20 mouse cellular contexts compared by ENCODE assay signal in genomic region chr10:84111502-84111901, GRCm38 (mm10).
DNase-seq lines count a peak whose midpoint lies in the region; ATAC-seq and TF ChIP-seq lines count a peak whose summit lies in the region.
"Had no signal": no experiment of that assay in that cellular context is flagged by ENCODE, and none has a peak within 500 bp of the region (broad histone marks: within the 10 kb centered on the region; RNA-seq: fewer than 3 reads in every experiment).

No protein-coding gene starts in this region.

- no peaks in the 10 kb centered on the region for H3K27me3 ChIP-seq in embryonic facial prominence, embryonic 12.5 days
- no peaks in the 10 kb centered on the region for H3K27me3 ChIP-seq in embryonic facial prominence, embryonic 10.5 days (replicated peaks; ENCODE audit: low read depth, poor library complexity, severe bottlenecking)
- H3K27me3 ChIP-seq in liver, postnatal 0 days (ENCODE audit: insufficient read depth, low read length), result no peaks in the 10 kb centered on the region
- no peaks in the 10 kb centered on the region for H3K27me3 ChIP-seq in liver, embryonic 12.5 days (replicated peaks)
- H3K27me3 ChIP-seq: embryonic facial prominence, embryonic 13.5 days; heart, embryonic 12.5 days; liver, embryonic 13.5 days; megakaryocyte, embryonic 14.5 days had no signal

- TF ChIP-seq CTCF in liver, postnatal 0 days (IDR thresholded peaks at IDR 0.05; ENCODE audit: low read depth), result no peak

- peak; percentile 28; the same call in 1 of the 2 replicates for ATAC-seq in embryonic facial prominence, embryonic 12.5 days (ENCODE audit: insufficient number of reproducible peaks, insufficient read depth, low FRiP score, low TSS enrichment)
- ATAC-seq in liver, postnatal 0 days, result peak; percentile 69
- no peak for ATAC-seq in liver, embryonic 12.5 days
- ATAC-seq: activated CD4-positive, CD25-positive, alpha-beta regulatory T cell, adult 4 months had no signal

- no peaks in the 10 kb centered on the region for H3K4me1 ChIP-seq in embryonic facial prominence, embryonic 12.5 days
- H3K4me1 ChIP-seq in embryonic facial prominence, embryonic 10.5 days, result peaks cover 23% of the 10 kb centered on the region
- H3K4me1 ChIP-seq in liver, postnatal 0 days (ENCODE audit: insufficient read depth), result peaks cover 5% of the 10 kb centered on the region; the same call in 1 of the 2 replicates
- H3K4me1 ChIP-seq in liver, embryonic 12.5 days, result no peaks in the 10 kb centered on the region
- H3K4me1 ChIP-seq: embryonic facial prominence, embryonic 13.5 days; heart, embryonic 12.5 days; liver, embryonic 13.5 days; megakaryocyte, embryonic 14.5 days had no signal

- no peak overlapping the region for H3K27ac ChIP-seq in embryonic facial prominence, embryonic 12.5 days
- no peak overlapping the region; the same call in 1 of the 2 replicates for H3K27ac ChIP-seq in embryonic facial prominence, embryonic 10.5 days (replicated peaks)
- H3K27ac ChIP-seq in liver, postnatal 0 days (ENCODE audit: low read depth), result peak overlapping the region; percentile 68
- H3K27ac ChIP-seq in liver, embryonic 12.5 days, result no peak overlapping the region
- H3K27ac ChIP-seq: embryonic facial prominence, embryonic 13.5 days; limb, embryonic 10.5 days; liver, embryonic 13.5 days; stomach, postnatal 0 days had no signal

- H3K4me3 ChIP-seq in embryonic facial prominence, embryonic 12.5 days, result no peak overlapping the region
- H3K4me3 ChIP-seq in embryonic facial prominence, embryonic 10.5 days, result no peak overlapping the region
- H3K4me3 ChIP-seq in liver, postnatal 0 days (ENCODE audit: low read depth, low read length), result no peak overlapping the region
- no peak overlapping the region for H3K4me3 ChIP-seq in liver, embryonic 12.5 days
- H3K4me3 ChIP-seq: embryonic facial prominence, embryonic 13.5 days; heart, embryonic 12.5 days; limb, embryonic 10.5 days; liver, embryonic 13.5 days; megakaryocyte, embryonic 14.5 days; myocyte had no signal

- H3K9me3 ChIP-seq in embryonic facial prominence, embryonic 12.5 days, result no peaks in the 10 kb centered on the region
- H3K9me3 ChIP-seq in embryonic facial prominence, embryonic 10.5 days, result no peaks in the 10 kb centered on the region
- H3K9me3 ChIP-seq in liver, postnatal 0 days (ENCODE audit: low read length), result no peaks in the 10 kb centered on the region
- no peaks in the 10 kb centered on the region for H3K9me3 ChIP-seq in liver, embryonic 12.5 days (replicated peaks)
- H3K9me3 ChIP-seq: embryonic facial prominence, embryonic 13.5 days; heart, embryonic 12.5 days; limb, embryonic 10.5 days; liver, embryonic 13.5 days had no signal

- no peak for DNase-seq in embryonic facial prominence, embryonic 10.5 days (ENCODE audit: low spot score)
- DNase-seq in liver, postnatal 0 days, result peak; percentile 54
- DNase-seq in spleen, postnatal 36 days (ENCODE audit: low spot score in 2 of 2), result peak; percentile 78 to 81
- DNase-seq in thymus, postnatal 36 days, result peak; percentile 73 to 89
- DNase-seq in embryo, embryonic 10.5 days (ENCODE audit: low spot score), result no peak
- no peak for DNase-seq in adipocyte (ENCODE audit: low spot score)
- DNase-seq: cerebellum, postnatal 10 days; gastrocnemius, postnatal 14 days; layer of hippocampus, postnatal 36 days; liver, embryonic 13.5 days; lung, postnatal 10 days had no signal

- no peak for TF ChIP-seq EP300 in liver, postnatal 0 days (IDR thresholded peaks at IDR 0.05; ENCODE audit: low read depth)

- WGBS in embryonic facial prominence, embryonic 12.5 days, result 34% methylated on average over 5 of the region's 5 CpGs
- 24% methylated on average over 5 of the region's 5 CpGs for WGBS in embryonic facial prominence, embryonic 10.5 days
- WGBS in liver, postnatal 0 days (ENCODE audit: insufficient replicate concordance), result 49% methylated on average over 5 of the region's 5 CpGs
- WGBS in liver, embryonic 12.5 days (ENCODE audit: insufficient replicate concordance), result 55% methylated on average over 5 of the region's 5 CpGs

- no peak overlapping the region for H3K9ac ChIP-seq in embryonic facial prominence, embryonic 12.5 days
- H3K9ac ChIP-seq in liver, postnatal 0 days (replicated peaks), result no peak overlapping the region
- no peak overlapping the region for H3K9ac ChIP-seq in liver, embryonic 12.5 days
- H3K9ac ChIP-seq: embryonic facial prominence, embryonic 13.5 days; heart, embryonic 12.5 days; liver, embryonic 13.5 days had no signal

- H3K4me2 ChIP-seq in embryonic facial prominence, embryonic 12.5 days (replicated peaks), result no peak overlapping the region
- no peak overlapping the region for H3K4me2 ChIP-seq in liver, postnatal 0 days (ENCODE audit: low read depth, low read length)
- H3K4me2 ChIP-seq in liver, embryonic 12.5 days, result no peak overlapping the region
- H3K4me2 ChIP-seq: embryonic facial prominence, embryonic 13.5 days; heart, embryonic 12.5 days; liver, embryonic 13.5 days had no signal

- no peaks in the 10 kb centered on the region for H3K36me3 ChIP-seq in embryonic facial prominence, embryonic 12.5 days
- H3K36me3 ChIP-seq in embryonic facial prominence, embryonic 10.5 days (replicated peaks), result no peaks in the 10 kb centered on the region
- no peaks in the 10 kb centered on the region for H3K36me3 ChIP-seq in liver, postnatal 0 days (replicated peaks; ENCODE audit: insufficient read depth, low read length)
- H3K36me3 ChIP-seq in liver, embryonic 12.5 days, result no peaks in the 10 kb centered on the region
- H3K36me3 ChIP-seq: embryonic facial prominence, embryonic 13.5 days; heart, embryonic 12.5 days; limb, embryonic 10.5 days; liver, embryonic 13.5 days had no signal

Comparison
In these comparisons a context has a peak if more than half of its experiments do, and no peak if none do; other contexts are left out.
1. DNase-seq: peak in liver, postnatal 0 days (single experiment), spleen, postnatal 36 days (2 of 2) and thymus, postnatal 36 days (2 of 2); none in embryonic facial prominence, embryonic 10.5 days (single experiment), embryo, embryonic 10.5 days (single experiment) and adipocyte (single experiment).